Mouse (Mus musculus) MN1 (cell line): Measurements from ENCODE around the gene Taf5l.
"Not testable (repeated sequence)": the region's sequence is repeated elsewhere in the genome, so short reads cannot be mapped to it uniquely, and the experiment has no call there.

Source experiments
- DNase-seq: peaks from one replicate; pipeline ENCODE4 v3.0.0-alpha.2; 2016; ENCODE audit warnings: low spot score

The Taf5l gene

DNA sequence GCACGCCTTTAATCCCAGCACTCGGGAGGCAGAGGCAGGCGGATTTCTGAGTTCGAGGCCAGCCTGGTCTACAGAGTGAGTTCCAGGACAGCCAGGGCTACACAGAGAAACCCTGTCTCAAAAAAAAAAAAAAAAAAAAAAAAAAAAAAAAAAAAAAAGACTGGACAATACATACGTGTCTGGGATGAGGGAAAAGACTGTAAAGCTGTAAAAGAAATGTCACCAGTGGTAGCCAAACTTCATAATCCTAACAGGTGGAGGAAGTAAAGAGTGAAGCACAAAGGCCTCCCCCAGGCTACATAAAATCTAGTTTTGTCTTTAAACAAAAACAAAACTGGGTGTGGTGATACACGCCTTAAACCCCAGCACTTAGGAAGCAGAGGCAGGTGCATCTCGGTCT, 6.9 kb downstream of the Taf5l start:
- DNase-seq: not testable (repeated sequence)

DNA sequence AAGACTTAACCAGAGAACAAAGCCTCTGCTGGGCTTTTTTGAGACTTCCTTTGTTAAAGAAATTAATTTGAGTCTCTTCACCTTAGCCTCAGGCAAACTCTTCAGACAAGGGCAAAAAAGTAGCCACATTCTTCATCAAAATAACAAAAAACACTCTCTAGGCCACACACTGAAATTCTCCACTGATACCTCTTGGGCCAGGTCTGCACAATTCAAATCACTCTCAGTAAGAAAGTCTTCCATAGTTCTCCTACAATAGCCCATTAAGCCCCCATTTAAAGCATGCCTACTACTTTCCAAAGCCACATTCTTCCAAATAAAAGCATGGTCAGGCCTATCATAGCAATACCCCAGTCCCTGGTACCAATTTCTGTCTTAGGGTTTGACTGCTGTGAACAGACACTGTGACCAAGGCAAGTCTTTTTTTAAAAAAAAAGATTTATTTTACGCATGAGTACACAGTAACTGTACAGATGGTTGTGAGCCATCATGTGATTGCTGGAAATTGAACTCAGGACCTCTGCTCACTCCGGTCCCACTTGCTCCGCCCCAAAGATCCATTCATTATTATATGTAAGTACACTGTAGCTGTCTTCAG, 9.1 kb downstream of the Taf5l start:
- DNase-seq: no peak

DNA sequence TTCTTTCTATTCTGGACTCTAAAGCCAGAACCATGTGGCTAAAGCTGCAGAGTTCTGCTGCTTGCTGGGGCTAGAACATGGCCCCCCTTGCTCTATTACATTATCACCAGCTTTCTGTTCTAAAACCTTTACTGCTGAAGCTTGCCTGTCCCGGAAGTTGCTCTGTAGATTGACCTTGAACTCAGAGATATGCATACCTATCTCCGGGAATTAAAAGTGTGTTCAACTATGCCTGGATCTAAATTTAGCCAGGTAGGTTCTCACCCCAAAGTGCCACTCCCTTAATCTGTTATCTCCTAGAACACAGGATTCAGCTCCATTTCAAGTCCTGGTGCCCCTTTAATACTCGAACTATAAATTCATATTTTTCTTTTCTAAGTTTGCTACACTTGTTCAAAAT, 9.6 kb downstream of the Taf5l start:
- DNase-seq: no peak

DNA sequence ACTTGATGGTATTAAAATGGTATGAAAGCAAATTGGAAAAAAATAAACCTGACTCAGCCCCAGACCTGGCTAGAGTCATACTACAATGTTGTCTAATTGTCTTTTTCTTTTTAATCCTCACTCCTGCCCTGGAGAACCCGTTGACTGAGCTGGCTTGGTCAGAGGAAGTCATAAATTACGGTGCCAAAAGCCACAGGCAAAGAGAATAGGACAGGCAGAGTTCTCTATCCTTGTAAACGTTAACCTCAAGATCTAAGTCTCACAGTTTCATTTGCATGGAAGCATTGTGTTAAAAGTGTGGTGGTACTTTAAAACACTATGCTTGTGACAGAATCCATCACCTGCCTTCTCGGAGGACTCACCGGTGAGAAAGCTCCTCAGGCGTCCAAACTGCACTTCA, 13.4 kb downstream of the Taf5l start:
- no peak for DNase-seq

DNA sequence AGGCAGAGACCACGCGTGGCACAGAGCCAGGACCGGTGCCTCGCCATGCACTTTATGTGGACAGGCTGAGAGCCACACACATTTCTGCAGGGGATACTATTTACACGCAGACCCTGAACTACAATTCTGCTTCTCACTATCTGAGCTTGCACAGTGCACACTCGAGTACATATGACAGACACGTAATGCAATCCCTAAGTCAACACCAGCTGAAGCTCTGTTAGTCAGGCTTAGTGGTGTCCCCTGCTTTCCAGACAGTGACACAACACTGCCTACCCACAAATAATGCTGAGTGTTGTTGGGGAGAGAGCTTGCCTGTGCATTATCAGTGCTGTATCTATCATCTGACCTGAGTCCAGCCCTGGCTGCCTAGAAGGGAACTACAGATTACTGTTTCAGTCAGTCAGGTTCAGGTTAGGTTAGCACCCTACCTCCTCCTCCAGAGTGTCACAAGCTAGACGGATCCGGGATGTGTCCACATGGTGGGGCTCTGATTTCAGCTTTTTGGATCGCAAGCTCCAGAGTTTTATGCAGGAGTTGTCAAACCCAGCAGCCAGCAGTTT, 18.6 kb downstream of the Taf5l start:
- DNase-seq: no peak

DNA sequence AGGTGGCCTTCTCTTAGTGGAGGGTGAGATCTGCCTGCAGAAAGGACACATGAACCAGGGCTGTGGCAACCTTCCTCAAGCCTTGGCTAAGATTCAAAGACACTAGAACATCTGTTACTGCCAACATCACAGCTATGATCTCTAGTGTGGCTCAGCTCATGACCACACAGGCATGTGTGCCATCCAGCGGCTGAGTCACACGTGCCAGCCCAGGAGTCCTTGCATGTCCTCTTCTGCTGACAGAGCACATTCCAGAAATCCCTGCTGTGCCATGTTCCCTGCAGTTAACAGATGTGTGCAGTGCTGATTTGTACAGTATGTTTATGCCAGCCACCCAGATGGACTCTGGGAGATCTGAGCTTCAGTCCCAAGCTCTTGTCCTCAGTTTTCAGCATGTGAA, 21.6 kb downstream of the Taf5l start:
- DNase-seq: peak; percentile 77

DNA sequence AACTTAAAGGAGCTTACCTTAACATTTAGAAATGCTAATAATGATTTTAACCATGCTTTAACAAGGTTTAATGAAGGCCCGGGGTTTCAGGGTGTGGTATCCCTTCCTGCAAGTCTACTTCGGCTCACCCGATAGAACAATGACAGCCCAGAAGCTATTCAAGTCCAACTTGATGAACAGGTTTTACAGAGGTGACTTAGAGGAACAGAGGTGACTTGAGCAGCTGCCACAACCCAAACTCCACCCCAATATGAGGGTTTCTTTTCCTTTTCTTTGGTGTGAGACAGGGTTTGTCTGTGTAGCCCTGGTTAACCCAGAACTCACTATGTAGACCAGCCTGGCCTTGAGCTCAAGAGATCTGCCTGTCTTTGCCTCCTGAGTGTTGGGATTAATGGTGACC, 27.2 kb downstream of the Taf5l start:
- DNase-seq: no peak

DNA sequence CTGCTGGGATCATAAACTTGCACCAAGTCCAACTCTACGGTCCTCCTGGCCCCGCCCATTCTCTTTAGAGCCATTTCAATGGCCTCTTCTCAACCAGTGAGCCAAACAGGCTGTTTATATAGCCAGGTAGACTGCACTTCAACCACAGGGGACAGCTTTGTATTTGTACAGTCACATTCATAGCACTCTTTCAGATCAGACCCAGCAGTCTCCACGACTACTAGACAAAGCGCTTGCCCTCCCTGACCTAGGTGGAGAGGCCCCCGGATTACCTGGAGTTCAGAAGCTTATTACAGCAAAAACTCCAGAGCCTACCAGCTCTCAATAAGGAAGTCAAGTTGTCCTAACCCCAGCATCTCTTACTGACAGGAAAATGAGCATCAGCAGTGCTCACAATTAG, 27.6 kb downstream of the Taf5l start:
- no peak for DNase-seq

DNA sequence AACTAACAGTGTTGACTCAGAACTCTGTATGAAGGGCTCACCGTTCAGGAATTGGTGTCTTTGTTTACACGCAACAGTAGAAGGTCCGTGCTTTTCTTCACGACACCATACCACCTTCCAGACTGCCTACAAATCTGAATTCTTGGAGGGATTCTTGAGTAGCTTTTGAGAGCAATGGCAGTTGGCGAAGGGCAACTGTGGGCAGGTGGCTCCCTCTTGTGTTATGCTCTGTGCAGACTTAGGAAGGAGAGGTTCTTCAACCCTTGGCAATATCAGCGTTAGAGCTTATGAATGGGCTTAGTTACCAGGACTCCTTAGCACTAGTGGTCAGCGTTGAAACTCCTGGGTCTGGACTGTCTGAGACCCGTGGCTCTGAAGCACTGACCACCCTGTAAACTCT, 28.6 kb downstream of the Taf5l start:
- DNase-seq: peak; percentile 60

DNA sequence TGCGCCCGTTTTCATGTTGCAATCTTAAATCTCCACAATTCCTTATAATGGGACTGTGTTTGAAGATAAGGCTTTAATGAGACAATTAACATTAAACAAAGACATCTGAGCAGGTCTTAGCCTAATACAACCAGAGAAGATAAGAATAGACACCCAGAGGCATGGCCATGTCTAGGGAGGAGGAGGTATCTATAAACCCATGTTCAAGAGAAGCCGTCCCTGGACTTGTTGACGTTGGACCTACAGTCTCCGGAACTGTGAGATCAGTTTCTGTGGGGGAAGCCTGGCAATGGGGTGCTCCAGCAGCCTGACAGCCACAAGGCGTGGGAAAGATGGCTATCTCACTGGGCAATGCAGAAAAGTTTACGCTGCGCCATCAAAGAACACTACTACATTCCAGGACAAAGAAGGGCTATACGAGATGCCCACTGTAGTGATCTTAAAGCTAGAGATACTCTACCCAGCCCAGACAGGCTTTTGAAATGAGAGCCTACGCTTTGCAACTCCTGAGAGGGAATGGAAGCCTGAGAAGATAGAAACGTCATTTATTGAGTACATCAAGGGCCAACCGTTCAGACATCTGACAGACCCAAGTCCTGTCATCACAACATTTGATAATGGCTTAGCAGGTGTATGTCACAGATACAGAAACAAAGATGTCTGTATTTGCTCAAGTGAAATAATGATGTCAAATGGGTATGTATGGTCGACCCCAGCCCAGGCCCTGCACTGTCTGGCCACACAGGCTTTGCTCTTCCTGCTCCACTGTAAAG, 30.7 kb downstream of the Taf5l start:
- DNase-seq: no peak

DNA sequence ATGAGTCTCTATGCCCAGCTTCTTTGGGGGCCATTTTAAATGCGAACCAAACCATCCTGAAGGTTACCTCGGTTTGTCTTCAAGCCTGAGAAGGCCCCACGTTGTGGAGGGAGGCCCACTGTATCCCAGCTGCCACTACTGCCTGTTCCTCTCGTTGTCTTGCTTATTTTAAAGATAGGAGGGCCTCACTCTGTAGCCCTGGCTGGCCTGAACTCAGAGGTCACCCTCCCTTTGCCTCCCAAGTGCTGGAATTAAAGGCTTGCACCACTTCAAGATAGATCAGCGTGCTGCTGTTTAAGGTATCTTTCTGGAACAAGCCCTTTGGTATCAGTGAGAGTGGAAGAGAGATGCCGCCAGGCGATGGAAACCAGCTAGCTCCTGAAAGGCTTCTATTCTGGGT, 32.1 kb downstream of the Taf5l start:
- no peak for DNase-seq

DNA sequence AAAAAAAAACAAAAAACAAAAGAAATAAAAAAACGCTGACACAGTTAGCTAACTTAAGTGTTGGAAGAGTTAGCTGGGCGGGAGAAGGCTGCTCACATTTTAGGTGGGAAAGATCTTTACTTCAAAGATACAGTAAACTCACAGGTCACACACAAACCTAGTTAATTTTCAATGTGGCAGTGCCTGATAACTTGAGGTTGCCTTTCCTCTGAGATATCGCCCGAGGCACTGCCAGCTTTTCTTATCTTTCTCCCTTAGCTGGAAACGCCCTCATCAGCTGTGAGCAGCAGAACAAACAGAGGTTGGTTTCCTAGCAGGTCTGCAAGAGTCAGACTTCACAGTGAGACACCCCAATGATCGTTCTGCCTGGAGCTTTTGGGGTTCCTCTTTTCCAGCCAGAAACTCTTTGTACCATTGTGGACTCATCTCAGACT, 32.6 kb downstream of the Taf5l start:
- no peak for DNase-seq

DNA sequence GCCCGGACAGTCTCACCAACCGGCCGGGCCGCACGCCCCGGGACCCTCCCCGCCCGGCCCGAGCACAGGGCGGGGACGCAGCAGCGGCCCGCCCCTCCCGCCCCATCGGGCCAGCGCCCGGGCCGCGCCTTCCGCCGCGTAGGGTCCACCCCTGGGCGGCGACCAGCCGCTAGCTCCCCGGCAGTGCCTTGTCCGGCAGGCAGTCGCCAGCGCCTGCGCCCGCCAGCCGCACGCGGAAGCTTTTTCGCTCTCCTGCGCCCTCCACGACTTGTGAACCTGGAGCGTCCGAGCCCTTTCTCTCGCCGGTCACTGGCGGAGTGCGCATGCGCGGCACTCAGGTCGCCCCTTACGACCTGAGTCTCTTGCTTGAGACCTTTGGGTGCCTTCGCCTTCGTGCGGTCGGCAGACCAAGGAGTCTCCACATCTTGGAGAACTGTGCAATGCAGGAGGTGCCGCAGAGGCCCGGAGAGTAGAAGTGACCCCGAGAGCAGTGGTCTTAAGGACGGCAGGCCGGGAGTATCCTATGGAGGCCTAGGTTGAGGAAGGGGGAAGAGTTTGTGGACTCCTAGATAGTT, 38.3 kb downstream of the Taf5l start, which contains the start of gene Abcb10:
TSS of gene Abcb10 (minus strand) at position 297 of the 575 bp plus-strand sequence.
- DNase-seq: peak; percentile 100

DNA sequence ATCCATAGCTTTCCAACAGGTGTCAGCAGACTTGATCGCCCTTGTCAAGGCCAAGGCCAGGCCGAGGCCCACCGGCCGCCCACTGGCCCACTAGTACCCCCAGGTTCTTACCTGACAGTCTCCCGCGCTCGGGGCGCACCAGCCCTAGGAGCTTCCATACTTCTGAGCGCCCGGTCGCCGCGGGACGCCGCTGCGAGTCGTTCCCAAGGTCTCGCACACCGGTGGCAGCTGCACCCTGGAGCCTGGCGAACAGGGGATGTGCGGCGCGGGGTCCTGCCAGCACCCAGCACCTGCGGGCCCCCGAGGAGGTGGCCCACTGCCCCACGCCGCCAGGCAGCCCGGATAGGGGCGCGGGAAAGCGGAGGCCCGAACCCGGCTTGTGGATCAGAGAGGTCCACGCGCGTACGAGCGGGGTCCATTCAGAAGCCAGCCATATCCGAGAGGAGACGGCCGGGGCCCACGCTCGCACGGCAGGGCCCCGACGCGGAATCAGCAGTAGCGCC, 38.9 kb downstream of the Taf5l start:
- peak; percentile 47 for DNase-seq

DNA sequence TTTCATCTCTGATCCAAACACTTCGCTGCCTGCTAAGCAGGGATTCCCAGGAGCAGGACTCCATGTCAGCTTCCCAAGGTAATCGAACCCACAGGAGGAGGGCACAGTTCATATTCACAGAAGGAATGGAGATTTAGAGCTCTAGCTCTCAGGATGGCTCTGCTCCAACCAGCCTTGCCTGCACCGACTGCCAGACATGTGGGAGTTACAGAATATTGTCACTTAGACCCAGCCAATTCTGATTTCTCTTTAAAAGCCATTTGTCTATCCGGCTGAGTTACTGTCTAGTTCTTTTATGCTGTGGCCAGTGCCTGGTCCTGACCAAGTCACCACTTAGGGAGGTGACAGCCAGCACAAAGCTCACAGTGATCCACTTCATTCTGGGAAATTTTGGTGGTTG, 39.5 kb downstream of the Taf5l start:
- no peak for DNase-seq

DNA sequence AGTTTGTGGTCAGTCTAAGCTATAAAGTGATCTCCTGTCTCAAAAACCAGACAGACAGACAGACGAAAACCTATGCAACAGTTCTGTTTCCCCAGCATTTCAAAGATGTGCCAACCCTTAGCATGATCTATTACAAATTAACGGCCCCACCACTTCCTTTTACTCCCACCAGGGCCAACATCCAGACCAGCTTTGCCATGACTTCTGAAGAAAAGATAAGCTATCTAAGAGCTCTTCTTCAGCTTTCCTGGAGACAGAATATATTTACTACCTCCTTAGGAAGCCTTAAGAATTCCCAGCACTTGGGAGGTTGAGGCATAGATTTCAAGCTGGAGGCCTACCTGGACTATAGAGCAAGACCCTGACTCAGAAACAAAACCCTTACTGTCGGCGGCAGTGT, 41.0 kb downstream of the Taf5l start:
- DNase-seq: no peak

DNA sequence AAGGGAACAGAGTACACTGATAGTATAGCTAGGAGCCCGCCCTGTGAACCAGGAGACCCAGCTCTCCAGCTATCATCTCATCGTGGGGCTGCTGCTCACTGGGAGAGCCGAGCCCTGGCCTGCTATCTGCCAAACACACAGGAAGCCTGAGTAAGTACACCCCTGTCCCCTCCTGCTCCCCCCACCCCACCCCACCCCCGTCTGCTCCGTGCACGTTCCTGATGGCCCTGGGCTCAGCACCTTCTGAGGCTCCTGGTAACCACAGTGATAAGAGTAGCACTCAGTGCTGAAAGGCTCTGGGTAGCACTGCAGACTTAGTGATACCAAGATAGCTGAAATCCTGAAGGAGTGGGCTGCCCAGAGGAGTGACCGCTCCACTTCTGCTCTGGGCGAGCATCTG, 42.3 kb downstream of the Taf5l start:
- DNase-seq: no peak

DNA sequence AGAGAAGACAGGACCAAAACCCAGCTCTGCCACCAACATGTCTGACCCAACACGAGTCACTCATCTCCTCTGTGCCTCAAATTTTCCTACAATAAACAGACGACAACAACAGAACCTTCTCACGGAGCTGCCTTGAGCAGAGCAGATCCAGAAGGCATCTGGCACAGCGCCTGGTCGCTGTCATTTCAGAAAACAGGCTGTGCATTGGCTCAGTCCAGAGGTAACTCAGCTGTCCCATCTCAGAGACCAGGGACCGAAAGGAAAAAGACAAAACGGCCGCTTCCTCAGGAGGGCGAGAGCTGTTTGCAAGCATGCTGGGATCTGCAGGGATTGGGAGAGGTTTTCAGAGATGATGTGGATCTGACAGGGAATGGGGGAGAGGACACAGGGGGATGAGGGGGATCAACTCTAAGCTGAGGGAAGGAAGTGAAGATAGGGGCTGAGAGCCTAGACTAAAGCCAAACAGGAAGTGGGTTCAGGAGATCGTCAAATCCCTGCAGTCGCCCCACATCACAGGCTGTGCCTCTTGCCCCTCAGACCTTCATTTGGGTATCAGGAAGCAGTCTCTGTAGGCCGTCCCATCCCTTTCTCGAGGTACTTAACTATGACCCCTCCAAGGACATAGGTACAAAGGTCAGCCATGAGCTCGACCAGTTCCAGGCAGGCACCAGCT, 42.9 kb downstream of the Taf5l start:
- DNase-seq: peak; percentile 93

DNA sequence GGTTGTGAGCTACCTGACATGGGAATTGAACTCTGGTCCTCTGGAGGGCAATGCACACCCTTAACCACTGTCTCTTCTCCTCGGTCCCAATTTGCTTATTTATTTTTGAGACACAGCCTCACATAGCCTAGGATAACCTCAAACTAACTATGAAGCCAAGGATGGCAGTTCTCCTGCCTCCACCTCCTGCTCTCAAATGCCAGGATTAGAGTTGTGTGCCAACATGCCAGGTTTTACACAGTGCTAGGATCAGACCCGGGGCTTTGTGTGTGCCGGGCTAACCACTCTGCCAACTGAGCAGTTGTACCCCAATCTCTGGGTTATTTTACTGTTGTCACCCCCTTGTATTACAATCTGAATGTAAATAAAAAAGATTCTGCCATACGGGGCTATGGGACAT, 43.7 kb downstream of the Taf5l start:
- no peak for DNase-seq

DNA sequence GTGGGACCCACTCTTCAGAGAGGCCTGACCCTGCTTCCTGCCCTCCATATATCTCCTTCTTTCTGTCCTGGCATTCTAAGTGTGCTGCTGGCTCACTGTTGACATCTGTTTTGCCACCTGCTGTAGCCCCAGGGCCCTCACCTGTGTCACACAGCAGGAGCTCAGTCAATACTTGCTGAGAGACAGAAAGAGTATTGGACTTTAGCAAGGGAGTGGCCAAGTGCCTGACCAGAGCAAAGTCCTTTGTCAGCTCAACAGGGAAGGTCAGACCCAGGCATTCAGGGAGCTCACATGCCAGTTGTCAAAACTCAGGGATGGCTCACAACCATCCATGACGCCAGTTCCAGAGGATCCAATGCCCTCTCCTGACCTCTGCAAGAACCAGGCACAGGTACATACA, 47.7 kb downstream of the Taf5l start:
- no peak for DNase-seq

DNA sequence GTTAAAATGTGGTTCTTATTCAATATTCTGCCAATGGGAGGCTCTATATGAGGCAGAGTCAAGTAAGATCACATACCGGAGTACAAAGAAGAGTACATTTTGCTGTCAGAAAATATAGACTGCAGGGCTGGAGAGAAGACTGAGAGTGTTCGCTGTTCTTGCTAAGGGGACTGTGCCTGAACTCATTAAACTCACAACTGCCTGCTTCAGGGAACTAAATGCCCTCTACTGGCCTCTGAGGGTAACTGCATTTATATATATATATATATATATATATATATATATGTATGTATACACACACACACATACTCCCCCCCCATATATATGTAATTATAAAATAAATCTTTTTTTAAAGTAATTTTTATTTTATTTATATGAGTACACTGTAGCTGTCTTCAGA, 54.3 kb downstream of the Taf5l start:
- no peak for DNase-seq

DNA sequence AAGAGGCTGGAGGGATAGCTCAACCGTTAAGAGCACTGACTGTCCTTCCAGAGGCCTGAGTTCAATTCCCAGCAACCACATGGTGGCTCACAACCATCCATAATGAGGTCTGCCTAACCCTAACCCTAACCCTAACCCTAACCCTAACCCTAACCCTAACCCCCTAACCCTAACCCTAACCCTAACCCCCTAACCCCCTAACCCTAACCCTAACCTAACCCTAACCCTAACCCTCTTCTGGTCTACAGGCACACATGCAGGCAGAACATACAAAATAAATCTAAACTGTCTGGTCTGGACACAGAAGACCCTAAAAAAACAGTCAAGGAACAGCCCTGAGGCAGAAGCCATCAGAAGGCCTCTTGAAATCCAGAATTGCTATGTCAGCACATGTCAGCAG, 59.8 kb downstream of the Taf5l start:
- DNase-seq: no peak
